Mouse (Mus musculus): ENCODE measurements around the gene Zbtb16. TPM values are rescaled to one million over a fixed set of nuclear protein-coding genes. Genes with fewer than 3 reads are reported as not detected.

The Zbtb16 gene
- polyA plus RNA-seq, 1 experiment, result not detected

- Histone ChIP-seq H3K4me2 (ENCODE audit: low read depth) (no peak overlapping the region), H3K4me3 (no peak overlapping the region), H3ac (ENCODE audit: control insufficient read depth, insufficient read length) (no peak overlapping the region), H3K36me3 (ENCODE audit: control insufficient read depth, insufficient read depth) (no peaks in the 10 kb centered on the region), H3K79me2 (ENCODE audit: control insufficient read depth, insufficient read depth) (no peaks in the 10 kb centered on the region), H3K27me3 (ENCODE audit: control insufficient read depth, insufficient read depth, insufficient read length) (peaks cover 10% of the 10 kb centered on the region)
- no peak for TF ChIP-seq REST (IDR thresholded peaks at IDR 0.05; ENCODE audit: insufficient read depth, insufficient read length)
- no peak for TF ChIP-seq MYOD1 (IDR thresholded peaks at IDR 0.05; ENCODE audit: control insufficient read depth in 1 of 3, insufficient read length in 2 of 3, low read depth in 2 of 3)
- no peak for TF ChIP-seq CEBPB (IDR thresholded peaks at IDR 0.05; ENCODE audit: insufficient read depth, poor library complexity, severe bottlenecking)
- TF ChIP-seq E2F4 (IDR thresholded peaks at IDR 0.05; ENCODE audit: insufficient read depth), result no peak
- no peak for TF ChIP-seq MAX (IDR thresholded peaks at IDR 0.05; ENCODE audit: low read depth)
- TF ChIP-seq SRF (IDR thresholded peaks at IDR 0.05; ENCODE audit: control insufficient read depth, insufficient read length, low read depth), result no peak
- TF ChIP-seq USF1 (IDR thresholded peaks at IDR 0.05; ENCODE audit: low read depth), result no peak
- no peak for TF ChIP-seq TCF12 (IDR thresholded peaks at IDR 0.05; ENCODE audit: insufficient read depth, poor library complexity, severe bottlenecking)
- no peak for TF ChIP-seq POLR2A (IDR thresholded peaks at IDR 0.05; ENCODE audit: insufficient read length, low read depth)
- no peak for TF ChIP-seq MYOG (IDR thresholded peaks at IDR 0.05; ENCODE audit: control insufficient read depth in 1 of 3, insufficient read depth in 1 of 3, insufficient read length in 2 of 3, low read depth in 2 of 3)
- TF ChIP-seq POLR2AphosphoS2 (IDR thresholded peaks at IDR 0.05; ENCODE audit: insufficient read length, low read depth), result no peak
- TF ChIP-seq TCF3 (IDR thresholded peaks at IDR 0.05; ENCODE audit: insufficient read length, low read depth), result no peak
These were observed 12.7 kb downstream of the Zbtb16 start for GRCm38 (mm10) chr9:48823319-48823705.

- Histone ChIP-seq H3K36me3 (ENCODE audit: control insufficient read depth, insufficient read depth) (no peaks in the 10 kb centered on the region), H3ac (ENCODE audit: control insufficient read depth, insufficient read length) (no peak overlapping the region), H3K79me2 (ENCODE audit: control insufficient read depth, insufficient read depth) (no peaks in the 10 kb centered on the region), H3K27me3 (ENCODE audit: control insufficient read depth, insufficient read depth, insufficient read length) (peaks cover 10% of the 10 kb centered on the region), H3K4me2 (ENCODE audit: low read depth) (no peak overlapping the region), H3K4me3 (no peak overlapping the region)
- no peak for TF ChIP-seq SRF (IDR thresholded peaks at IDR 0.05; ENCODE audit: control insufficient read depth, insufficient read length, low read depth)
- no peak for TF ChIP-seq USF1 (IDR thresholded peaks at IDR 0.05; ENCODE audit: low read depth)
- no peak for TF ChIP-seq MYOD1 (IDR thresholded peaks at IDR 0.05; ENCODE audit: control insufficient read depth in 1 of 3, insufficient read length in 2 of 3, low read depth in 2 of 3)
- no peak for TF ChIP-seq CEBPB (IDR thresholded peaks at IDR 0.05; ENCODE audit: insufficient read depth, poor library complexity, severe bottlenecking)
- no peak for TF ChIP-seq POLR2AphosphoS2 (IDR thresholded peaks at IDR 0.05; ENCODE audit: insufficient read length, low read depth)
- TF ChIP-seq E2F4 (IDR thresholded peaks at IDR 0.05; ENCODE audit: insufficient read depth), result no peak
- no peak for TF ChIP-seq POLR2A (IDR thresholded peaks at IDR 0.05; ENCODE audit: insufficient read length, low read depth)
- no peak for TF ChIP-seq MAX (IDR thresholded peaks at IDR 0.05; ENCODE audit: low read depth)
- no peak for TF ChIP-seq TCF3 (IDR thresholded peaks at IDR 0.05; ENCODE audit: insufficient read length, low read depth)
- no peak for TF ChIP-seq MYOG (IDR thresholded peaks at IDR 0.05; ENCODE audit: control insufficient read depth in 1 of 3, insufficient read depth in 1 of 3, insufficient read length in 2 of 3, low read depth in 2 of 3)
- no peak for TF ChIP-seq REST (IDR thresholded peaks at IDR 0.05; ENCODE audit: insufficient read depth, insufficient read length)
- TF ChIP-seq TCF12 (IDR thresholded peaks at IDR 0.05; ENCODE audit: insufficient read depth, poor library complexity, severe bottlenecking), result no peak
These were observed 13.3 kb downstream of the Zbtb16 start for GRCm38 (mm10) chr9:48822586-48823318.

- H3K27me3 ChIP-seq (ENCODE audit: control insufficient read depth, insufficient read depth, insufficient read length), result peaks cover 10% of the 10 kb centered on the region
- no peak overlapping the region for H3K4me2 ChIP-seq (ENCODE audit: low read depth)
These were observed 14.0 kb downstream of the Zbtb16 start for GRCm38 (mm10) chr9:48821916-48822585.

GRCm38 (mm10) chr9:48821431-48821830 lies 14.6 kb downstream of the Zbtb16 start:
- TF ChIP-seq POLR2A (IDR thresholded peaks at IDR 0.05; ENCODE audit: insufficient read length, low read depth), result no peak
- TF ChIP-seq CEBPB (IDR thresholded peaks at IDR 0.05; ENCODE audit: insufficient read depth, poor library complexity, severe bottlenecking), result no peak
- TF ChIP-seq E2F4 (IDR thresholded peaks at IDR 0.05; ENCODE audit: insufficient read depth), result no peak
- no peak for TF ChIP-seq POLR2AphosphoS2 (IDR thresholded peaks at IDR 0.05; ENCODE audit: insufficient read length, low read depth)
- TF ChIP-seq MAX (IDR thresholded peaks at IDR 0.05; ENCODE audit: low read depth), result no peak
- TF ChIP-seq MYOG (IDR thresholded peaks at IDR 0.05; ENCODE audit: control insufficient read depth in 1 of 3, insufficient read depth in 1 of 3, insufficient read length in 2 of 3, low read depth in 2 of 3), result no peak
- TF ChIP-seq TCF12 (IDR thresholded peaks at IDR 0.05; ENCODE audit: insufficient read depth, poor library complexity, severe bottlenecking), result no peak
- no peak for TF ChIP-seq MYOD1 (IDR thresholded peaks at IDR 0.05; ENCODE audit: control insufficient read depth in 1 of 3, insufficient read length in 2 of 3, low read depth in 2 of 3)
- TF ChIP-seq TCF3 (IDR thresholded peaks at IDR 0.05; ENCODE audit: insufficient read length, low read depth), result no peak
- TF ChIP-seq SRF (IDR thresholded peaks at IDR 0.05; ENCODE audit: control insufficient read depth, insufficient read length, low read depth), result no peak
- no peak for TF ChIP-seq REST (IDR thresholded peaks at IDR 0.05; ENCODE audit: insufficient read depth, insufficient read length)
- TF ChIP-seq USF1 (IDR thresholded peaks at IDR 0.05; ENCODE audit: low read depth), result no peak
- Histone ChIP-seq H3ac (ENCODE audit: control insufficient read depth, insufficient read length) (no peak overlapping the region), H3K4me3 (no peak overlapping the region), H3K36me3 (ENCODE audit: control insufficient read depth, insufficient read depth) (no peaks in the 10 kb centered on the region), H3K4me2 (ENCODE audit: low read depth) (no peak overlapping the region), H3K27me3 (ENCODE audit: control insufficient read depth, insufficient read depth, insufficient read length) (peaks cover 10% of the 10 kb centered on the region), H3K79me2 (ENCODE audit: control insufficient read depth, insufficient read depth) (no peaks in the 10 kb centered on the region)

More at GRCm38 (mm10) chr9:48821916-48822585, 14.0 kb downstream of the Zbtb16 start:
- Histone ChIP-seq H3K4me3 (no peak overlapping the region), H3ac (ENCODE audit: control insufficient read depth, insufficient read length) (no peak overlapping the region), H3K79me2 (ENCODE audit: control insufficient read depth, insufficient read depth) (no peaks in the 10 kb centered on the region), H3K36me3 (ENCODE audit: control insufficient read depth, insufficient read depth) (no peaks in the 10 kb centered on the region)
- TF ChIP-seq MYOG (IDR thresholded peaks at IDR 0.05; ENCODE audit: control insufficient read depth in 1 of 3, insufficient read depth in 1 of 3, insufficient read length in 2 of 3, low read depth in 2 of 3), result no peak
- no peak for TF ChIP-seq MAX (IDR thresholded peaks at IDR 0.05; ENCODE audit: low read depth)
- TF ChIP-seq SRF (IDR thresholded peaks at IDR 0.05; ENCODE audit: control insufficient read depth, insufficient read length, low read depth), result no peak
- no peak for TF ChIP-seq TCF12 (IDR thresholded peaks at IDR 0.05; ENCODE audit: insufficient read depth, poor library complexity, severe bottlenecking)
- no peak for TF ChIP-seq E2F4 (IDR thresholded peaks at IDR 0.05; ENCODE audit: insufficient read depth)
- no peak for TF ChIP-seq POLR2AphosphoS2 (IDR thresholded peaks at IDR 0.05; ENCODE audit: insufficient read length, low read depth)
- TF ChIP-seq REST (IDR thresholded peaks at IDR 0.05; ENCODE audit: insufficient read depth, insufficient read length), result no peak
- no peak for TF ChIP-seq USF1 (IDR thresholded peaks at IDR 0.05; ENCODE audit: low read depth)
- TF ChIP-seq TCF3 (IDR thresholded peaks at IDR 0.05; ENCODE audit: insufficient read length, low read depth), result no peak
- TF ChIP-seq CEBPB (IDR thresholded peaks at IDR 0.05; ENCODE audit: insufficient read depth, poor library complexity, severe bottlenecking), result no peak
- TF ChIP-seq POLR2A (IDR thresholded peaks at IDR 0.05; ENCODE audit: insufficient read length, low read depth), result no peak
- no peak for TF ChIP-seq MYOD1 (IDR thresholded peaks at IDR 0.05; ENCODE audit: control insufficient read depth in 1 of 3, insufficient read length in 2 of 3, low read depth in 2 of 3)
